Mouse (Mus musculus) cerebellum, adult 2 months (tissue): Measurements from ENCODE around the gene Evi5l.

ENCODE experiments used
- CTCF ChIP-seq: fragments of 200-500 bp; IDR thresholded peaks from 2 replicates; pipeline ENCODE4 v1.5.1; 2011; ENCODE audit warnings: low read depth, mild to moderate bottlenecking, control low read depth, low read length, moderate library complexity, borderline replicate concordance; ENCODE audit not compliant: insufficient read depth
- POLR2A ChIP-seq: fragments of 200-500 bp; IDR thresholded peaks from 2 replicates; pipeline ENCODE4 v1.6.1; 2011; ENCODE audit warnings: low read length, control low read depth, borderline replicate concordance; ENCODE audit not compliant: insufficient read depth

- TF ChIP-seq CTCF = no peak
- no peak for TF ChIP-seq POLR2A
Observed at GRCm38 (mm10) chr8:4259125-4259804, 92.9 kb downstream of the Evi5l start, which contains the start of gene Ctxn1.
